Mouse (Mus musculus): ENCODE measurements around the gene Gpc5. TPM values are rescaled to one million over a fixed set of nuclear protein-coding genes. Genes with fewer than 3 reads are reported as not detected.
"Not testable (repeated sequence)": the region's sequence is repeated elsewhere in the genome, so short reads cannot be mapped to it uniquely, and the experiment has no call there.

The Gpc5 gene
- total and polyA plus RNA-seq, 3 experiments, result 0.14 TPM; not detected in 2

DNA sequence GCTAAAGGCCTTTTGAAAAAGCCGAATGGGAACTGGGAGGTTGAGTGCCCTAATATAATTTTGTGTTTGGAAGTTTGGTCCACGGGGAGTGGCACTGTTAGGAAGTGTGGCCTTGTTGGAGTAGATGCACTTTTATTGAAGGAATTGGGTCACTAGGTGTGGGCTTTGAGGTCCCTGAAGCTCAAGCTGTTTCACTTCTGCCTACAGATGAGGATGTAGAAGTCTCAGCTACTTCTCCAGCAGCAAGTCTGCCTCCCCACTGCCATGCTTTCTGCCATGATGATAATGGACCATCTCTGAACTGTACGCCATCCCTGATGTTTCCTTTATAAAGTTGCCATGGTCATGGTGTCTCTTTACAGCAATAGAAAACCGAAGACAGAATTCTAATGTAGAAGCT, 34.5 kb upstream of the Gpc5 start:
- dilution Hi-C loops (cut with MboI; ENCODE audit: extremely low pct_ligation_motif_present, extremely low pct_unique_long_range_greater_than_20kb, low sequenced_read_pairs), result no loop called here

GRCm38 (mm10) chr14:115066164-115066563, 25.9 kb upstream of the Gpc5 start:
- H3K27me3 ChIP-seq (replicated peaks); DNase-seq (ENCODE audit: extremely low read depth); H3K9ac ChIP-seq (ENCODE audit: insufficient read depth, low read depth); H3K79me2 ChIP-seq (replicated peaks; ENCODE audit: control insufficient read depth, extremely low read depth, insufficient read depth, poor library complexity, severe bottlenecking); H3K9me3 ChIP-seq (replicated peaks; ENCODE audit: low read length); H3K36me3 ChIP-seq (replicated peaks in 1 of 2; ENCODE audit: control insufficient read depth in 1 of 2, insufficient read depth in 1 of 2, low read length in 1 of 2); H3K4me3 ChIP-seq (replicated peaks in 1 of 3; ENCODE audit: low read depth in 2 of 3, low read length in 2 of 3, poor library complexity in 1 of 3); in situ Hi-C loops (cut with MboI; ENCODE audit: low pct_ligation_motif_present, low pct_unique_long_range_greater_than_20kb, low sequenced_read_pairs); H3K4me1 ChIP-seq (ENCODE audit: control insufficient read depth in 1 of 2, insufficient read depth in 2 of 2); H3K27ac ChIP-seq (ENCODE audit: insufficient read depth, low read depth); dilution Hi-C loops (cut with MboI; ENCODE audit: extremely low pct_ligation_motif_present, extremely low pct_unique_long_range_greater_than_20kb, low sequenced_read_pairs); H3K4me2 ChIP-seq (ENCODE audit: insufficient read depth, low read depth, poor library complexity, severe bottlenecking): not testable (repeated sequence)

More for the DNA sequence above, 34.5 kb upstream of the Gpc5 start:
- DNase-seq (ENCODE audit: extremely low read depth), result no peak
- Histone ChIP-seq H3K9ac (ENCODE audit: insufficient read depth, low read depth) (no peak overlapping the region), H3K36me3 (replicated peaks in 1 of 2; ENCODE audit: control insufficient read depth in 1 of 2, insufficient read depth in 1 of 2, low read length in 1 of 2) (no peaks in the 10 kb centered on the region), H3K79me2 (replicated peaks; ENCODE audit: control insufficient read depth, extremely low read depth, insufficient read depth, poor library complexity, severe bottlenecking) (no peaks in the 10 kb centered on the region), H3K4me1 (ENCODE audit: control insufficient read depth in 1 of 2, insufficient read depth in 2 of 2) (0 out of 4 replicates have a peak, but pooled peaks cover 0 to 5% of the 10 kb centered on the region in 2 experiments), H3K9me3 (replicated peaks; ENCODE audit: low read length) (no peaks in the 10 kb centered on the region), H3K4me3 (replicated peaks in 1 of 3; ENCODE audit: low read depth in 2 of 3, low read length in 2 of 3, poor library complexity in 1 of 3) (no peak overlapping the region), H3K4me2 (ENCODE audit: insufficient read depth, low read depth, poor library complexity, severe bottlenecking) (no peak overlapping the region), H3K27me3 (replicated peaks) (no peaks in the 10 kb centered on the region), H3K27ac (ENCODE audit: insufficient read depth, low read depth) (no peak overlapping the region)
- TF ChIP-seq ETS1 (conservative IDR thresholded peaks at IDR 0.05; ENCODE audit: low read depth, low read length), result no peak
- TF ChIP-seq CHD2 (IDR thresholded peaks at IDR 0.05; ENCODE audit: low read length), result no peak
- TF ChIP-seq JUN (IDR thresholded peaks at IDR 0.05; ENCODE audit: insufficient read depth, low read depth, low read length), result no peak
- no peak for TF ChIP-seq UBTF (IDR thresholded peaks at IDR 0.05; ENCODE audit: low read depth, low read length)
- TF ChIP-seq TBP (conservative IDR thresholded peaks at IDR 0.05; ENCODE audit: low read depth, low read length), result no peak
- TF ChIP-seq MAZ (IDR thresholded peaks at IDR 0.05; ENCODE audit: low read depth, low read length), result no peak
- TF ChIP-seq TCF12 (IDR thresholded peaks at IDR 0.05; ENCODE audit: low read depth, low read length), result no peak
- no peak for TF ChIP-seq RCOR1 (conservative IDR thresholded peaks at IDR 0.05; ENCODE audit: low read depth, low read length)
- TF ChIP-seq MEF2A (IDR thresholded peaks at IDR 0.05; ENCODE audit: borderline replicate concordance, low read depth, low read length), result no peak
- no peak for TF ChIP-seq ZC3H11A (IDR thresholded peaks at IDR 0.05; ENCODE audit: low read depth, low read length)
- no peak for TF ChIP-seq NELFE (IDR thresholded peaks at IDR 0.05; ENCODE audit: low read depth, low read length)
- no peak for TF ChIP-seq MXI1 (IDR thresholded peaks at IDR 0.05; ENCODE audit: low read depth, low read length)
- no peak for TF ChIP-seq MYC (IDR thresholded peaks at IDR 0.05; ENCODE audit: low read depth, low read length)
- in situ Hi-C loops (cut with MboI; ENCODE audit: low pct_ligation_motif_present, low pct_unique_long_range_greater_than_20kb, low sequenced_read_pairs), result no loop called here

- in situ Hi-C loops (cut with MboI; ENCODE audit: low pct_ligation_motif_present, low pct_unique_long_range_greater_than_20kb, low sequenced_read_pairs), result no loop called here
Observed at GRCm38 (mm10) chr14:115070534-115070933, 21.5 kb upstream of the Gpc5 start.

More at GRCm38 (mm10) chr14:115070534-115070933, 21.5 kb upstream of the Gpc5 start:
- H3K4me3 ChIP-seq (replicated peaks in 1 of 3; ENCODE audit: low read depth in 2 of 3, low read length in 2 of 3, poor library complexity in 1 of 3), result peak overlapping the region in 1 of 3 experiments; percentile 18
- H3K9me3 ChIP-seq (replicated peaks; ENCODE audit: low read length), result no peaks in the 10 kb centered on the region
- dilution Hi-C loops (cut with MboI; ENCODE audit: extremely low pct_ligation_motif_present, extremely low pct_unique_long_range_greater_than_20kb, low sequenced_read_pairs), result no loop called here
- no peak for DNase-seq (ENCODE audit: extremely low read depth)
- no peak overlapping the region for H3K27ac ChIP-seq (ENCODE audit: insufficient read depth, low read depth)
- no peaks in the 10 kb centered on the region for H3K27me3 ChIP-seq (replicated peaks)
- H3K79me2 ChIP-seq (replicated peaks; ENCODE audit: control insufficient read depth, extremely low read depth, insufficient read depth, poor library complexity, severe bottlenecking), result no peaks in the 10 kb centered on the region
- no peak overlapping the region for H3K9ac ChIP-seq (ENCODE audit: insufficient read depth, low read depth)
- H3K4me1 ChIP-seq (ENCODE audit: control insufficient read depth in 1 of 2, insufficient read depth in 2 of 2), result no peaks in the 10 kb centered on the region
- TF ChIP-seq HCFC1 (IDR thresholded peaks at IDR 0.05; ENCODE audit: low read depth, low read length) (no peak), USF2 (conservative IDR thresholded peaks at IDR 0.05; ENCODE audit: low read depth, low read length) (no peak), TBP (conservative IDR thresholded peaks at IDR 0.05; ENCODE audit: low read depth, low read length) (no peak), USF1 (IDR thresholded peaks at IDR 0.05; ENCODE audit: low read depth, low read length) (no peak), MAFK (IDR thresholded peaks at IDR 0.05; ENCODE audit: insufficient replicate concordance, low read length) (no peak), SMC3 (IDR thresholded peaks at IDR 0.05; ENCODE audit: low read depth, low read length) (peak; percentile 55), ZKSCAN1 (IDR thresholded peaks at IDR 0.05; ENCODE audit: borderline replicate concordance, low read depth, low read length) (no peak), MEF2A (IDR thresholded peaks at IDR 0.05; ENCODE audit: borderline replicate concordance, low read depth, low read length) (no peak), RAD21 (IDR thresholded peaks at IDR 0.05; ENCODE audit: low read depth, low read length) (peak; percentile 79), CTCF (conservative IDR thresholded peaks at IDR 0.05 in 1 of 2, IDR thresholded peaks at IDR 0.05 in 1 of 2; ENCODE audit: low read depth in 2 of 2, low read length in 2 of 2) (peak in 1 of 2 experiments; percentile 75; a peak in 2 of 4 replicates), E2F4 (IDR thresholded peaks at IDR 0.05; ENCODE audit: insufficient replicate concordance, low read depth, low read length) (no peak), BHLHE40 (IDR thresholded peaks at IDR 0.05; ENCODE audit: low read depth, low read length) (peak; percentile 41; the same call in 1 of the 2 replicates), ETS1 (conservative IDR thresholded peaks at IDR 0.05; ENCODE audit: low read depth, low read length) (no peak), SIN3A (IDR thresholded peaks at IDR 0.05; ENCODE audit: low read length) (no peak), MYC (IDR thresholded peaks at IDR 0.05; ENCODE audit: low read depth, low read length) (no peak), ELF1 (IDR thresholded peaks at IDR 0.05; ENCODE audit: low read depth, low read length) (no peak)
- H3K4me2 ChIP-seq (ENCODE audit: insufficient read depth, low read depth, poor library complexity, severe bottlenecking), result peak overlapping the region; percentile 81; the same call in 1 of the 2 replicates
- no peaks in the 10 kb centered on the region for H3K36me3 ChIP-seq (replicated peaks in 1 of 2; ENCODE audit: control insufficient read depth in 1 of 2, insufficient read depth in 1 of 2, low read length in 1 of 2)

All from CH12.LX (cell line).